Mouse (Mus musculus) cortical plate, adult 2 months (tissue): ENCODE data around the gene Kctd20.

ENCODE experiments used
- CTCF ChIP-seq: fragments of 200-500 bp; IDR thresholded peaks from 2 replicates; pipeline ENCODE4 v1.5.1; 2011; ENCODE audit warnings: mild to moderate bottlenecking, control low read depth, low read length; ENCODE audit not compliant: insufficient read depth; ENCODE audit errors: extremely low read depth
- POLR2A ChIP-seq: fragments of 200-500 bp; IDR thresholded peaks from 2 replicates; pipeline ENCODE4 v1.6.1; 2011; ENCODE audit warnings: mild to moderate bottlenecking, low read length, control low read depth; ENCODE audit not compliant: insufficient read depth; ENCODE audit errors: extremely low read depth

GRCm38 (mm10) chr17:28970122-28970521 is 18.4 kb downstream of the Kctd20 start:
- TF ChIP-seq POLR2A (no peak), CTCF (no peak)
